Mouse (Mus musculus): ENCODE measurements at regions not wholly inside any gene's neighbourhood (a gene's known extent, or its start where the extent isn't known, plus 50 kb on each side); places are given as distances from the start of the nearest gene placed in this dataset.
A peak's percentile ranks its signal among the peaks of the same experiment; 100 is the strongest.
"Not testable (repeated sequence)": the region's sequence is repeated elsewhere in the genome, so short reads cannot be mapped to it uniquely, and the experiment has no call there.

DNA sequence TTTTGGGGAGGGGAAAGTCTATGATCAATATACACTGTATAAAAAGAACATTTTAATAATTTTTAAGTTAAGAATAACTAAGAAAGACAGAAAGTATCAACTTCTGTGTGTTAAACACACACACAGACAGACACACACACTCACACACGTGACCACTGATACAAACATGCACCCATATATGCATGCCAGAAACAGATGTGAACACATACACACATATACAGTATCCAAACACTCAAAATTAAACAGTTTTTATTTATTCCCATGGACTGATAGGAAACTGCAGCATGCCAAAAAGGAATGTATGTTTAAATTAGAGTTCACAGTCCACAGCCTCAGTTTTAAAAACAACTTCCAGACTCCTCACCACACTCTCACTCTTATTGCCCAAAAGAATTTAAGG lies 203.4 kb upstream of the Tbl1x start:
- intact Hi-C loops (cut with DNase I) = no loop called here
- no peak for DNase-seq

- intact Hi-C loops (cut with DNase I) = loop anchor here (5.0 kb wide), 1 partner anchor 408 kb away; no protein-coding TSS in a partner anchor
- DNase-seq = no peak
These were observed 196.4 kb upstream of the Tbl1x start for GRCm38 (mm10) chrX:77314384-77314783.

DNA sequence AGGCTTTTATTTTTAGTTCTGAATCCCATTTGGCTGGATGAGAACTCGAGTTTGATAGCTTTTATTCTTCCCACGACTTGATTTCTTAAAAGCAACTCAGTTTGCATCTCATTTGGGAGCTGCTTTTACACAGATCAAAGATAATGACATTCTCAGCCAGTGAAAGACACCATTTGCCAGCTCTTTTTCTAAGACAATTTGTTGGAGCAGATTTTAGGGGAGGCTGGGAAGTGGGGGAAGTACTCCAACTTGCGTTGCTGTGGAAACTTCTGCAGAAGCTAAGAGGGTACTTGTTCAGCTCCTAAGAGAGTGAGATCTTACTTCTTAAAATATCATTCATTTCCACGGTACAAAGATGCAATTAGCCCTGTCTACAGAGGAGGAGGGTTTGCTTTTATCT lies 187.2 kb upstream of the Tbl1x start:
- DNase-seq = no peak
- intact Hi-C loops (cut with DNase I) = loop anchor here (10.0 kb wide), 1 partner anchor 311 kb away; no protein-coding TSS in a partner anchor

GRCm38 (mm10) chrX:77353181-77353580 lies 157.6 kb upstream of the Tbl1x start:
- no peak for DNase-seq
- intact Hi-C loops (cut with DNase I) = no loop called here

DNA sequence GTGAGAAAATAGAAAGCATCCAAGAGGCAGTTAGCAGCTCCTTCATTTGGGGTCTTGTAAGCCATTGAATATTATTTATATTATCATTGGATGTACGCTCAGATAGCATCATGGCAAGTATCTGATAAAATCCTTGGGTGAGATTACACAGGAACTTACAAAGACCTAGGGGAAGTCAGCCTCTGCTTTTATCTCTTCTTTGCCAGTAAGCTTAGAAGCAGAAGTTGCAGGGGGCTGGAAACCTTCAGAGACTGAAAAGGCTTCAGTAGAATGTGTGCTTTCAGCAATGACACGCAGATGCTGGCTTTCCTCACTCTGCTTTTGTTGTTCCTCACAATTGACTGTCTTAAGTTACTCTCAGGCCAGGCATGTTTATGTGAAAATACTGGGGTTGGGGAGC lies 150.3 kb upstream of the Tbl1x start:
- intact Hi-C loops (cut with DNase I) = no loop called here
- no peak for DNase-seq

DNA sequence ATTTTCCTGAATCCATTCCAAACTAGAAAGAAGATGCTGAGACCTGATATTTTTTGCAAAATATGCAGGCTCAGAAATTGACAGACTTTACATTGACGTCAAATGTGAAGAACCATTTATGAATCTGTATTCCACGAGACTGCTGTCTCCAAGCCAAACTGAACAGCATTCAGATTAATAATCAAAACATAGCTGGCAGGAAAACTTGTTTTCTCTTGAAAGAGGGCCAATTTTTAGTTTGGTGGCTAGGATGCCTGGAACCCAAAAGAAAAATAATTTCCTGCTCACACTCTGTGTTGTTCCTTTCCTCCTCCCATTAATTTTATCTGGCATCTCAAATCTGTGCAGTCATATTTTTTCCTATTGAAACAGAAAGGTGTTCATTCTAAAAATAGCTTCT lies 149.7 kb upstream of the Tbl1x start:
- intact Hi-C loops (cut with DNase I) = no loop called here
- DNase-seq = no peak

GRCm38 (mm10) chrX:77363657-77364056 lies 147.2 kb upstream of the Tbl1x start:
- no peak for DNase-seq
- intact Hi-C loops (cut with DNase I) = no loop called here

DNA sequence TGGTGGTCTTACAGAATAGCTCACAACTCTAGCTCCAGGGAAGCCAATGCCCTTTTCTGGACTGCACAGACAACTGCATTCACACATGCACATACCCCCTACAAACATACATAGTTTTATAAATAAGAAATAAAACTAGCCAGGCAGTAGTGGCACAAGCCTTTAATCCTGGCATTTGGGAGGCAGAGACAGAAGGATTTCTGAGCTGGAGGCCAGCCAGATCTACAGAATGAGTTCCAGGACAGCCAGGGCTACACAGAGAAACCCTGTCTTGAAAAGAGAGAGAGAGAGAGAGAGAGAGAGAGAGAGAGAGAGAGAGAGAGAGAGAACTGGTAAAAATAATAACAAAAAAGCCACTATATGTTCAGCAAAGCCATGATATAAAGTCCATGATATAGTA lies 143.5 kb upstream of the Tbl1x start:
- intact Hi-C loops (cut with DNase I) = no loop called here

GRCm38 (mm10) chrX:77387271-77387670 lies 123.5 kb upstream of the Tbl1x start:
- intact Hi-C loops (cut with DNase I) = no loop called here
- DNase-seq = no peak

More for the DNA sequence above, 143.5 kb upstream of the Tbl1x start:
- no peak for DNase-seq

DNA sequence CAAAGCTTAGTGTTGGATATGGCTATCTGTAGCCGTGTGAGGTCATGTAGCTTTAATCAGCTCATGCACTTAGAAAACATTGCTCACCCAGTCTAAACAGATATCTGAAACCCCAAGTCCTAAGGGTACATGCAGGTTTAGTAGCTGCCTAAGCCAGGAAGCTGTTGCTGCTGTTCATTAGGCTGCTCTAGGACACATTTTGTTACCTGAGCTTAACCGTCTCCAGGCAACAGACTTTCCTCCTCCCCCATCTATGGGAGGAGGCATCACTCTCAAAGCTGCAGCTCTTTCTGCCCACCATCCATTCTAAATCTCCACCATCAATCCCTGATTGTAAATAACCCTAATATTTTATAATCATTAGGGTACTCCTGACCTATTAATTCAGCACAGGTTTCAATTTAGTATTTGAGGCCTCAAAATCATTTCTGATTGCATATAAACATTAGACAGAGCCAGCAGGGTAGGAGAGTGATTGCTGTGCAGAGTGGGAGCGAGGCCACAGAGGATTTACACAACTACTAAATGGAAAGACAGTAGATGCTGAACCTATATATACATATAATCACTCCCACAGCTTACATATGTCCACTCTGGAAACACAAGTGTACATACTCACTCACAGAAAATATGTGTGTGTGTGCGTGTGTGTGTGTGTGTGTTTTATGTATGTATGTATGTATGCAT lies 118.9 kb upstream of the Tbl1x start:
- no peak for DNase-seq

DNA sequence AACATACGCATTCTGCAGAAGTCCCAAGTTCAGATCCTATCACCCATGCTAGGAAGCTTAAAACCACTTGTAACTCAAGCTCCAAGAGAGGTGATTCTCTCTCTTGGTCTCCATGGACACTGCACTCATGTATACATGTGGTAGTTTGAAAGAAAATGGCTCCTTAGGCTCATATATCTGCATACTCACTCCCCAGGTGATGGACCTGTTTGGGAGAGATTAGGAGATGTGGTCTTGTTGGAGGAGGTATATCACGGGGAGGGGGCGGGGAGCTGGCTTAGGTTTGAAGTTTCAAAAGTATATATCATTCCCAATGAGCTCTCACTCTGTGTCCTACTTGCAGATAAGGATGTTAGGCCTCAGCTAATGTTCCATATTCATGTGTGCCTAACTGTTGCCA lies 103.9 kb upstream of the Tbl1x start:
- intact Hi-C loops (cut with DNase I) = no loop called here

More for the DNA sequence above, 118.9 kb upstream of the Tbl1x start:
- intact Hi-C loops (cut with DNase I) = no loop called here

GRCm38 (mm10) chrX:77407925-77408324 lies 102.9 kb upstream of the Tbl1x start:
- DNase-seq = no peak
- intact Hi-C loops (cut with DNase I) = no loop called here

More for the DNA sequence above, 103.9 kb upstream of the Tbl1x start:
- DNase-seq = no peak

DNA sequence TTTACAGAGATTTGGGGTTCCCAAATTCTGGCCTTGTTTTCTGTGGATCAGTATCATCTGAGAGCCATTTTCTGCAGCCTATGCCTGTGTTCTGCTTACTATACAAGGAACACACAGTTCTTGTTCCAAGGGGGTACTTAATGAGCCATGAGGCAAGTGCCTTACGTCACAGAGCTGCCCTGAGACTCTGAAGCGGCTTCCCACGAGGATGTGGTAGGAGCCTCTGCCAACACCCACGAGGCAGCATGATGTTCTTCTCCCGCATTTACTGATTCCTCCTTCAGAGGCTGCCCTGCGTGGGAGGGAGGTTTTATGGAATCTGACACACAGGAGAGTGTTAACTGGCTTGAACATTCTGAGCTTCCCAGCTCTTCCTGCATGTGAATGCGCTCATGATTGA lies 101.4 kb upstream of the Tbl1x start:
- intact Hi-C loops (cut with DNase I) = no loop called here
- peak in 1 of 2 experiments; percentile 16 for DNase-seq

DNA sequence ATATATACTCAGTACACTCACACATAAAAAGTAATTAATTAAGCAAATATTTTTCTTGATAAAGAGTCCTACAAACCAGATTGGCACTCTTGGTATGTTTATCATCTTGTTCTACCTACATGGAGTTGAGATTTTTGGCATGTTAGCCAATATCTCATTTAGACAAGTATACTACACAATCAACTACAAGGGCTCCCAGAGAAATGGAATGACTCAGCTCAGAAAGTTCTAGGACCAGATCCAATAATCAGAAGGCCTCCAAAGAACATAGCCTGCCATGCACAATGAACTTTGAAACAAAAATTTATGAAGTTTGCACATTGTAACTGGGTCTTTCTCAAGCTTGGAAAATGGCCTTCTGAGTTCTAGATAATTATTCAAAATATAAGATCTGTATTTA lies 100.0 kb upstream of the Tbl1x start:
- intact Hi-C loops (cut with DNase I) = no loop called here
- DNase-seq = no peak

- intact Hi-C loops (cut with DNase I) = no loop called here
- DNase-seq = no peak
These were observed 96.7 kb upstream of the Tbl1x start for GRCm38 (mm10) chrX:77414156-77414555.

GRCm38 (mm10) chrX:77417766-77418165 lies 93.0 kb upstream of the Tbl1x start:
- DNase-seq = no peak

GRCm38 (mm10) chrX:77422206-77422605 lies 88.6 kb upstream of the Tbl1x start:
- DNase-seq = no peak
- intact Hi-C loops (cut with DNase I) = no loop called here

More at GRCm38 (mm10) chrX:77417766-77418165, 93.0 kb upstream of the Tbl1x start:
- intact Hi-C loops (cut with DNase I) = no loop called here

GRCm38 (mm10) chrX:77424792-77425727 lies 85.8 kb upstream of the Tbl1x start:
- intact Hi-C loops (cut with DNase I) = loop anchor here (5.0 kb wide), 1 partner anchor 207 kb away; no protein-coding TSS in a partner anchor

DNA sequence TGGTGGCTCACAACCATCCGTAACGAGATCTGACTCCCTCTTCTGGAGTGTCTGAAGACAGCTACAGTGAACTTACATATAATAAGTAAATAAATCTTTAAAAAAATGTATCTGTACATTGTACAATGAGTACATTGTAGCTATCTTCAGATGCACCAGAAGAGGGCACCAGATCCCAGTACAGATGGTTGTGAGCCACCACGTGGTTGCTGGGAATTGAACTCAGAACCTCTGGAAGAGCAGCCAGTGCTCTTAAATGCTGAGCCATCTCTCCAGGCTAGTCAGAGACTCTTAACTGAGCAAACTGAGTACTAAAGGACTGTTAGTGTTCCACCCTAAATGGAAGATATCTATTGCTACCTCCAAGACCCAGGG lies 85.1 kb upstream of the Tbl1x start:
- intact Hi-C loops (cut with DNase I) = loop anchor here (5.0 kb wide), 1 partner anchor 207 kb away; no protein-coding TSS in a partner anchor
- not testable (repeated sequence) for DNase-seq

More at GRCm38 (mm10) chrX:77424792-77425727, 85.8 kb upstream of the Tbl1x start:
- no peak for DNase-seq

GRCm38 (mm10) chrX:77426836-77427235 lies 84.0 kb upstream of the Tbl1x start:
- DNase-seq = not testable (repeated sequence)
- intact Hi-C loops (cut with DNase I) = loop anchor here (5.0 kb wide), 1 partner anchor 205 kb away; no protein-coding TSS in a partner anchor

DNA sequence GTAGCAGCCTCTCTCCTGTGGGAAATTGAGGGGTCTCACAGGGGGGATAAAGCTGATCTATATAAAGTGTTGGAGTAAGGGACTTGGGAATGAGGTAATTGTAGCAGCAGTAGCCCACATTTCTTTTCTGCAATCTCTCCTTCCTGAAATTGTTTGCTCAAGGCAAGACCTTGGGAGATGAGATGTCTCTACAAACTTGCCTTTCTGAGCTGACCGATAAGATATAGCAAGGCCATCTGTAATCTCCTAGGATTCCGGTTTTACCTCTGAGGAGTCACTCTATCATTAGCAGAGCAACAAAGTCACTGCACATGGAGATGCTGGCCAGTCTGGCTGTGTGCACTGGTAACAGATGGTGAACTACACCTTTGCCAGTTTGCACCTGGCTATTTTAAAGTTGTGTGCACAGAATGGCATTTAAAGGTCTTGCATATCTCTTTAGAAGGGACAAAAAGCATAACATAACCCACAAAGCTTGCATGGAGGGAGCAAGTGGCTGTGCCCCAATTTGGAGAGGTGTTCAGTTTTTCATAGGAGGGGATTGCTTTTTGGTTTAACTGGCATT lies 78.7 kb upstream of the Tbl1x start:
- intact Hi-C loops (cut with DNase I) = no loop called here
- DNase-seq = no peak

Measured in gastrocnemius, postnatal 36 days (tissue).